Mouse (Mus musculus) CH12.LX (cell line): ENCODE data around the gene Brsk1. TPM values are rescaled to one million over a fixed set of nuclear protein-coding genes. Genes with fewer than 3 reads are reported as not detected.
A peak's percentile ranks its signal among the peaks of the same experiment; 100 is the strongest.

Source experiments
- DNase-seq: peaks from one replicate; pipeline ENCODE4 v3.0.0-alpha.2; 2013; ENCODE audit errors: extremely low read depth
- H3K27ac ChIP-seq: 2 replicates; pipeline ENCODE4 v1.5.1; 2012; ENCODE audit warnings: low read depth, mild to moderate bottlenecking, control low read depth, moderate library complexity; ENCODE audit not compliant: insufficient read depth
- H3K27me3 ChIP-seq: replicated peaks from 2 replicates; pipeline ENCODE3; 2012; ENCODE audit warnings: inconsistent platforms
- H3K36me3 ChIP-seq, 2 experiments: replicated peaks in 1 of 2; 2 replicates each; pipeline versions ENCODE3 to v1.6.1; 2012; ENCODE audit warnings: inconsistent platforms in 1 of 2, low read length in 1 of 2, mild to moderate bottlenecking in 1 of 2, mixed read lengths in 1 of 2, moderate library complexity in 1 of 2; ENCODE audit not compliant: control insufficient read depth in 1 of 2, insufficient read depth in 1 of 2
- H3K4me1 ChIP-seq, 2 experiments: 2 replicates each; pipeline ENCODE4 v1.6.1; 2012; ENCODE audit warnings: inconsistent platforms in 1 of 2, moderate library complexity in 1 of 2; ENCODE audit not compliant: insufficient read depth in 2 of 2, control insufficient read depth in 1 of 2
- H3K4me2 ChIP-seq: 2 replicates; pipeline ENCODE4 v1.6.1; 2012; ENCODE audit warnings: low read depth, mild to moderate bottlenecking, control low read depth; ENCODE audit not compliant: poor library complexity, insufficient read depth, severe bottlenecking
- H3K4me3 ChIP-seq, 3 experiments: fragments of 150-350 bp in 1 of 3; sonication (generic) in 1 of 3; replicated peaks in 1 of 3; 2 replicates each; pipeline versions ENCODE3 to v1.5.1; 2011 to 2012; ENCODE audit warnings: low read depth in 2 of 3, low read length in 2 of 3, mild to moderate bottlenecking in 2 of 3, moderate library complexity in 2 of 3, control low read depth in 1 of 3, improper control_type of control experiment in 1 of 3, inconsistent platforms in 1 of 3, mixed read lengths in 1 of 3; ENCODE audit not compliant: poor library complexity in 1 of 3
- H3K79me2 ChIP-seq: replicated peaks from 2 replicates; pipeline ENCODE4 v1.6.1; 2012; ENCODE audit warnings: mild to moderate bottlenecking, moderate library complexity; ENCODE audit not compliant: control insufficient read depth, poor library complexity, insufficient read depth, severe bottlenecking; ENCODE audit errors: extremely low read depth
- H3K9ac ChIP-seq: 2 replicates; pipeline ENCODE4 v1.6.1; 2012; ENCODE audit warnings: low read depth, mild to moderate bottlenecking, control low read depth, moderate library complexity; ENCODE audit not compliant: insufficient read depth
- H3K9me3 ChIP-seq: replicated peaks from 2 replicates; pipeline ENCODE3; 2012; ENCODE audit warnings: low read length, inconsistent platforms, mixed read lengths
- BHLHE40 ChIP-seq: IDR thresholded peaks from 2 replicates; pipeline ENCODE4 v1.6.1; 2011; ENCODE audit warnings: mild to moderate bottlenecking, low read depth, low read length, improper control_type of control experiment
- CTCF ChIP-seq, 2 experiments: IDR thresholded peaks in 1 of 2; conservative IDR thresholded peaks in 1 of 2; 2 replicates each; pipeline ENCODE4 v1.5.1; 2011 to 2012; ENCODE audit warnings: low read depth in 2 of 2, low read length in 2 of 2, improper control_type of control experiment in 1 of 2, inconsistent platforms in 1 of 2, mild to moderate bottlenecking in 1 of 2, moderate library complexity in 1 of 2
- EP300 ChIP-seq: IDR thresholded peaks from 2 replicates; pipeline ENCODE4 v1.6.1; 2011; ENCODE audit warnings: low read length, improper control_type of control experiment
- ETS1 ChIP-seq: conservative IDR thresholded peaks from 2 replicates; pipeline ENCODE4 v1.6.1; 2012; ENCODE audit warnings: low read depth, mild to moderate bottlenecking, inconsistent platforms, low read length, improper control_type of control experiment, moderate library complexity
- GABPA ChIP-seq: IDR thresholded peaks from 2 replicates; pipeline ENCODE4 v1.6.1; 2012; ENCODE audit warnings: low read depth, low read length, improper control_type of control experiment, inconsistent platforms; ENCODE audit not compliant: insufficient replicate concordance
- IRF4 ChIP-seq: IDR thresholded peaks from 2 replicates; pipeline ENCODE4 v1.6.1; 2014; ENCODE audit warnings: low read depth, mild to moderate bottlenecking, inconsistent platforms, low read length, improper control_type of control experiment
- JUN ChIP-seq: IDR thresholded peaks from 2 replicates; pipeline ENCODE4 v1.6.1; 2011; ENCODE audit warnings: low read depth, mild to moderate bottlenecking, low read length, improper control_type of control experiment, moderate library complexity; ENCODE audit not compliant: insufficient read depth
- KAT2A ChIP-seq: IDR thresholded peaks from 2 replicates; pipeline ENCODE4 v1.6.1; 2012; ENCODE audit warnings: low read length, improper control_type of control experiment, inconsistent platforms; ENCODE audit not compliant: insufficient replicate concordance
- MEF2A ChIP-seq: IDR thresholded peaks from 2 replicates; pipeline ENCODE4 v1.6.1; 2014; ENCODE audit warnings: low read depth, mild to moderate bottlenecking, inconsistent platforms, low read length, improper control_type of control experiment, borderline replicate concordance
- NELFE ChIP-seq: IDR thresholded peaks from 2 replicates; pipeline ENCODE4 v1.6.1; 2011; ENCODE audit warnings: low read depth, low read length, improper control_type of control experiment
- RCOR1 ChIP-seq: conservative IDR thresholded peaks from 2 replicates; pipeline ENCODE4 v1.6.1; 2012; ENCODE audit warnings: low read depth, mild to moderate bottlenecking, inconsistent platforms, low read length, improper control_type of control experiment
- SMC3 ChIP-seq: IDR thresholded peaks from 2 replicates; pipeline ENCODE4 v1.6.1; 2011; ENCODE audit warnings: low read depth, low read length, improper control_type of control experiment
- ZKSCAN1 ChIP-seq: IDR thresholded peaks from 2 replicates; pipeline ENCODE4 v1.6.1; 2012; ENCODE audit warnings: low read depth, inconsistent platforms, low read length, improper control_type of control experiment, borderline replicate concordance
- ZMIZ1 ChIP-seq: IDR thresholded peaks from 2 replicates; pipeline ENCODE4 v1.6.1; 2012; ENCODE audit warnings: low read depth, mild to moderate bottlenecking, inconsistent platforms, low read length, improper control_type of control experiment
- ZNF384 ChIP-seq: IDR thresholded peaks from 2 replicates; pipeline ENCODE4 v1.6.1; 2012; ENCODE audit warnings: low read depth, low read length, improper control_type of control experiment, inconsistent platforms
- dilution Hi-C: fragments of 300-500 bp; cut with MboI; formaldehyde crosslinking; loops from 2 replicates; pipeline ENCODE4 v1.14.3; 2020; ENCODE audit warnings: low sequenced_read_pairs; ENCODE audit not compliant: extremely low pct_unique_long_range_greater_than_20kb, extremely low pct_ligation_motif_present
- in situ Hi-C: fragments of 300-500 bp; cut with MboI; formaldehyde crosslinking; loops from 3 replicates; pipeline ENCODE4 v1.14.3; 2019; ENCODE audit warnings: low sequenced_read_pairs, low pct_ligation_motif_present, low pct_unique_long_range_greater_than_20kb, mixed read lengths
- polyA plus RNA-seq: library from polyadenylated mRNA; unstranded; fragments of >175 nt; gene quantifications from 2 replicates; pipeline ENCODE4 v1.2.1, GENCODE M21; 2012; ENCODE audit warnings: low read depth; ENCODE audit not compliant: insufficient read length
- total RNA-seq, 2 experiments: library from RNA; depleted of rRNA; stranded (reverse); fragments of 300-350 nt in 1 of 2; fragments of >200 nt in 1 of 2; gene quantifications; 2 replicates each; pipeline ENCODE4 v1.2.3; 2012 to 2014

Gene Brsk1
- total and polyA plus RNA-seq, 3 experiments: 0.25 TPM; not detected in 2

DNA sequence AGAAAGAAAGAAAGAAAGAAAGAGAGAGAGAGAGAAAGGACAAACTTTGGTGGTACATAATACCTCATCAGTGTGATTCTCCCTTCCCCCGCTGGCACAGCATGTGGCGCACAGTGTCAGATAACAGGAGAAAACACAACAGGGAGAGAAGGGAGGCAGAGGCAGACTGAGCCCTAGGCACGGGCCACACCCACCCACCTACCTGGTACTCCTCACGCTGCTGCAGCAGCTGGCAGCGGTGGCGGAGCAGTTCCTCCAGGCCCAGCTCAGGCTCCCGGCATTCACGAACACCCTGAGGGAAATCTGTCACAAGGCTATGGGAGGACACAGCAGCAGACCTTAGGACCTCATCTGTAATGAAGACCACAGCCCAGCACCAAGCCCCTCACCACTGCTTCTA lies 27.2 kb upstream of the Brsk1 start:
- in situ Hi-C loops: no loop called here
- H3K4me3 ChIP-seq: no peak overlapping the region
- peak overlapping the region; percentile 10 for H3K27ac ChIP-seq
- peaks cover 19 to 43% of the 10 kb centered on the region in 2 experiments for H3K4me1 ChIP-seq
- H3K9ac ChIP-seq: no peak overlapping the region
- no peak for TF ChIP-seq ZKSCAN1
- no peak for TF ChIP-seq MEF2A
- TF ChIP-seq KAT2A: no peak
- no peak for TF ChIP-seq NELFE
- no peak for TF ChIP-seq RCOR1
- TF ChIP-seq, all 38 proteins: peak for 0
- Histone ChIP-seq H3K9me3 (no peaks in the 10 kb centered on the region), H3K36me3 (peaks cover 33 to 64% of the 10 kb centered on the region in 2 experiments), H3K79me2 (peaks cover 2% of the 10 kb centered on the region), H3K4me2 (no peak overlapping the region; the same call in 1 of the 2 replicates), H3K27me3 (no peaks in the 10 kb centered on the region)
- DNase-seq: no peak
- dilution Hi-C loops: no loop called here

DNA sequence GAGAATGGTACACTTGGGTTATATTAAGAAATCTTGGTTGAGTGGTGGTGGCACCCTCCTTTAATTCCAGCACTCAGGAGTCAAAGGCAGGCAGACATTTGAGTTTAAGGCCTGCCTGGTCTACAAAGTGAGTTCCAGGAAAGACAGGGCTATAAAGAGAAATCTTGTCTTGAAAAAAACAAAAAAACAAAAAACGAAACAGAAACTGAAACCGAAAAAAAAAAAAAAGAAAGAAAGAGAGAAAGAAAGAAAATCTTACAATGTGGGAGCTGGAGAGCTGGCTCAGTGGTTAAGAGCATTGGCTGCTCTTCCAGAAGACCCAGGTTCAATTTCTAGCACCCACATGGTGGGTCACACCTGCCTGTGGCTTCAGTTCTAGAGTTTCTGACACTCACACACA lies 26.7 kb upstream of the Brsk1 start:
- TF ChIP-seq JUN (no peak), IRF4 (peak; percentile 85), ZNF384 (peak; percentile 95), BHLHE40 (no peak), ZMIZ1 (no peak), ETS1 (peak; percentile 66; the same call in 1 of the 2 replicates), GABPA (no peak), CTCF (conservative IDR thresholded peaks at IDR 0.05 in 1 of 2, IDR thresholded peaks at IDR 0.05 in 1 of 2; ENCODE audit: low read depth in 2 of 2, low read length in 2 of 2) (no peak), EP300 (peak; percentile 63)
- no peak for DNase-seq
- H3K27me3 ChIP-seq: no peaks in the 10 kb centered on the region
- in situ Hi-C loops (no loop called here), dilution Hi-C loops (no loop called here)
- H3K4me1 ChIP-seq: peaks cover 19 to 43% of the 10 kb centered on the region in 2 experiments
- H3K4me2 ChIP-seq: peak overlapping the region; percentile 50; the same call in 1 of the 2 replicates
- no peak overlapping the region for H3K4me3 ChIP-seq
- 0 out of 2 replicates have a peak overlapping the region, but pooled peaks have one; percentile 7 for H3K9ac ChIP-seq
- no peaks in the 10 kb centered on the region; the same call in 1 of the 2 replicates for H3K79me2 ChIP-seq
- H3K9me3 ChIP-seq: no peaks in the 10 kb centered on the region
- peaks cover 37 to 69% of the 10 kb centered on the region in 2 experiments for H3K36me3 ChIP-seq
- H3K27ac ChIP-seq: peak overlapping the region; percentile 10

DNA sequence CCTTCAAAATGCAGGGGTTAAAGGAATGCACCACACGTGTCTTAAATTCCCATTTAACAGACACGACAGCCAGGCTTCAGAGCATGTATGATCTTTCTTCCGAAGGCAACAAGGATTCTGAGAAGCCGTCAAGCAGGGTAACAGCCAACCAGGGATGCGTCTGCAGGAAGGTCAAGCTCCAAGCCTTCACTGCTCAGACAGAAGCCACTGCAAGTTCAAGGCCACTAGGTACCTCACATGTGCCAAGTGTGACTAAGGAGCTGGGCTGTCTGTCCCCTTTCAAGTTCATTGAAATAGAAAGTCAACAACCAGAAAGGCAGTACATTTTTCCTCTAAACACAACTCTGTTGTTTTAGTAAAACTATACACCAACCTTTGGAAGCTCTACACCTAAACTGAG lies 23.5 kb upstream of the Brsk1 start:
- in situ Hi-C loops (no loop called here), dilution Hi-C loops (no loop called here)
- TF ChIP-seq ZMIZ1 (no peak), BHLHE40 (no peak), SMC3 (no peak), ZKSCAN1 (no peak)
- H3K4me1 ChIP-seq: peaks cover 19 to 27% of the 10 kb centered on the region in 2 experiments
- H3K4me3 ChIP-seq: no peak overlapping the region
- H3K27me3 ChIP-seq: no peaks in the 10 kb centered on the region
- H3K4me2 ChIP-seq: no peak overlapping the region
- no peaks in the 10 kb centered on the region for H3K9me3 ChIP-seq
- no peak for DNase-seq
- no peak overlapping the region for H3K27ac ChIP-seq
- H3K9ac ChIP-seq: no peak overlapping the region
- peaks cover 58 to 79% of the 10 kb centered on the region in 2 experiments for H3K36me3 ChIP-seq
- H3K79me2 ChIP-seq: no peaks in the 10 kb centered on the region; the same call in 1 of the 2 replicates
